ENCODE assay signal across 19 mouse cellular contexts in genomic region chr2:117417229-117417970, GRCm38 (mm10).
DNase-seq lines count a peak whose midpoint lies in the region; ATAC-seq and TF ChIP-seq lines count a peak whose summit lies in the region.
"Had no signal": no experiment of that assay in that cellular context is flagged by ENCODE, and none has a peak within 500 bp of the region (broad histone marks: within the 10 kb centered on the region; RNA-seq: fewer than 3 reads in every experiment).

No protein-coding gene starts in this region.

- peak overlapping the region; percentile 96 for H3K27ac ChIP-seq in thymus, adult 2 months (ENCODE audit: control insufficient read depth, insufficient read depth, low read length)
- H3K27ac ChIP-seq: embryonic facial prominence, embryonic 12.5 days; forebrain, embryonic 13.5 days; limb, embryonic 13.5 days; midbrain, embryonic 10.5 days had no signal

- ATAC-seq in monocyte, adult 5-6 weeks (replicated peaks; ENCODE audit: insufficient number of reproducible peaks, low FRiP score, low TSS enrichment, poor library complexity, severe bottlenecking) = 0 out of 2 replicates have a peak, but pooled peaks have one; percentile 27
- ATAC-seq in megakaryocyte-erythroid progenitor cell, adult 5-6 weeks (replicated peaks; ENCODE audit: low FRiP score, low TSS enrichment, poor library complexity, severe bottlenecking) = no peak
- ATAC-seq: forebrain, embryonic 13.5 days; intestine, embryonic 16.5 days had no signal

- peak; percentile 46 for DNase-seq in left cerebral cortex, adult 11 months (ENCODE audit: low spot score)
- no peak for DNase-seq in left cerebral cortex, postnatal 10 days (ENCODE audit: extremely low spot score in 1 of 2, low spot score in 2 of 2)
- peak; percentile 69 for DNase-seq in T-cell, adult 2 months (ENCODE audit: low spot score)
- DNase-seq in thymus, adult 2 months = peak; percentile 76
- DNase-seq in adrenal gland, postnatal 14 days = no peak
- DNase-seq in kidney, postnatal 4 days = no peak
- DNase-seq: adrenal gland, postnatal 36 days; cerebellum, adult 2 months; heart, postnatal 10 days; kidney, postnatal 36 days; lung, adult 2 months had no signal

- peak overlapping the region; percentile 36 for H3K4me3 ChIP-seq in thymus, adult 2 months (ENCODE audit: control insufficient read depth, insufficient read depth, low read length)
- H3K4me3 ChIP-seq: embryonic facial prominence, embryonic 12.5 days; forebrain, embryonic 13.5 days; limb, embryonic 13.5 days; midbrain, embryonic 10.5 days had no signal

- no peak for TF ChIP-seq CTCF in thymus, adult 2 months (IDR thresholded peaks at IDR 0.05; ENCODE audit: borderline replicate concordance, control insufficient read depth, extremely low read depth, insufficient read depth, low read length, poor library complexity)

- no peaks in the 10 kb centered on the region for H3K27me3 ChIP-seq in thymus, adult 2 months (ENCODE audit: control insufficient read depth, insufficient read depth, low read length)
- H3K27me3 ChIP-seq: CH12.LX; embryonic facial prominence, embryonic 12.5 days; forebrain, embryonic 13.5 days had no signal

- H3K36me3 ChIP-seq in thymus, adult 2 months (ENCODE audit: control insufficient read depth, insufficient read depth, low read length) = no peaks in the 10 kb centered on the region
- H3K36me3 ChIP-seq: embryonic facial prominence, embryonic 12.5 days; limb, embryonic 13.5 days; midbrain, embryonic 10.5 days had no signal

- 13% methylated on average over 8 of the region's 8 CpGs for WGBS in thymus, adult 2 months

- intact Hi-C loops in left cerebral cortex, postnatal 10 days (cut with DNase I) = no loop called here

- no peak for TF ChIP-seq POLR2A in thymus, adult 2 months (IDR thresholded peaks at IDR 0.05; ENCODE audit: control insufficient read depth, extremely low read depth, insufficient read depth, low read length, poor library complexity)

- H3K4me1 ChIP-seq in thymus, adult 2 months (replicated peaks; ENCODE audit: control insufficient read depth, insufficient read depth, low read length) = peaks cover 39% of the 10 kb centered on the region
- H3K4me1 ChIP-seq: embryonic facial prominence, embryonic 12.5 days; forebrain, embryonic 13.5 days; midbrain, embryonic 10.5 days had no signal

Comparison
In these comparisons a context has a peak if more than half of its experiments do, and no peak if none do; other contexts are left out.
1. DNase-seq: peak in left cerebral cortex, adult 11 months (single experiment), T-cell, adult 2 months (single experiment) and thymus, adult 2 months (single experiment); none in left cerebral cortex, postnatal 10 days (0 of 2), adrenal gland, postnatal 14 days (single experiment) and kidney, postnatal 4 days (0 of 2).